Mouse (Mus musculus) embryonic facial prominence, embryonic 11.5 days (tissue): ENCODE results near the gene Mrpl2. TPM values are rescaled to one million over a fixed set of nuclear protein-coding genes. Genes with fewer than 3 reads are reported as not detected.

Experiments
- ATAC-seq: fragments of 200-750 bp; cut with Nextera tagmentation; replicated peaks from 2 replicates; pipeline ENCODE4 v1.8.0; 2017; ENCODE audit warnings: low read depth; ENCODE audit not compliant: insufficient number of reproducible peaks, low FRiP score, low TSS enrichment
- DNase-seq: peaks from one replicate; pipeline ENCODE4 v3.0.0-alpha.2; 2015; ENCODE audit warnings: low spot score
- H3K27ac ChIP-seq: fragments of 300-500 bp; sonication (generic); replicated peaks from 2 replicates; pipeline ENCODE4 v1.5.1; 2014; ENCODE audit warnings: mild to moderate bottlenecking, low read depth, low read length, control low read depth
- H3K27me3 ChIP-seq: fragments of 300-500 bp; sonication (generic); 2 replicates; pipeline ENCODE4 v1.6.1; 2014; ENCODE audit warnings: mild to moderate bottlenecking, low read length, moderate library complexity, mixed read lengths; ENCODE audit not compliant: control insufficient read depth, insufficient read depth
- H3K36me3 ChIP-seq: fragments of 300-500 bp; sonication (generic); replicated peaks from 2 replicates; pipeline ENCODE4 v1.6.1; 2014; ENCODE audit warnings: low read depth, mild to moderate bottlenecking, low read length, moderate library complexity, mixed read lengths; ENCODE audit not compliant: control insufficient read depth, insufficient read depth
- H3K4me1 ChIP-seq: fragments of 300-500 bp; sonication (generic); 2 replicates; pipeline ENCODE4 v1.6.1; 2014; ENCODE audit warnings: low read length, mixed read lengths; ENCODE audit not compliant: control insufficient read depth, insufficient read depth
- H3K4me2 ChIP-seq: fragments of 300-500 bp; sonication (generic); 2 replicates; pipeline ENCODE4 v1.6.1; 2014; ENCODE audit warnings: low read depth, mild to moderate bottlenecking, control low read depth, low read length, moderate library complexity
- H3K4me3 ChIP-seq: fragments of 300-500 bp; sonication (generic); 2 replicates; pipeline ENCODE4 v1.5.1; 2014; ENCODE audit warnings: low read depth, low read length, control low read depth
- H3K9ac ChIP-seq: fragments of 300-500 bp; sonication (generic); replicated peaks from 2 replicates; pipeline ENCODE4 v1.6.1; 2014; ENCODE audit warnings: mild to moderate bottlenecking, control low read depth, low read length
- H3K9me3 ChIP-seq: fragments of 300-500 bp; sonication (generic); replicated peaks from 2 replicates; pipeline ENCODE4 v1.6.1; 2016; ENCODE audit warnings: mild to moderate bottlenecking, low read length, inconsistent platforms, mixed read lengths; ENCODE audit not compliant: control insufficient read depth
- WGBS: fragments of 180-500 bp; shearing (Covaris S2); extraction: QIAGEN DNeasy Blood & Tissue Kit; methylation state at CpG from one replicate; pipeline ENCODE4 v1.1.7; 2014; 5-methylcytosine and 5-hydroxymethylcytosine counted together
- polyA plus RNA-seq: library from polyadenylated mRNA; unstranded; fragments of >200 nt; fragmentation: Nextera tagmentation; extraction: Ambion mirVana; gene quantifications from 2 replicates; pipeline ENCODE4 v1.2.1, GENCODE M21; 2014

The Mrpl2 gene
- polyA plus RNA-seq, 1 experiment from 2014 or later, result 117 TPM

GRCm38 (mm10) chr17:46618769-46619682 lies 27.0 kb upstream of the Mrpl2 start:
- Histone ChIP-seq H3K4me2 (peak overlapping the region; percentile 30), H3K27me3 (no peaks in the 10 kb centered on the region), H3K4me3 (peak overlapping the region; percentile 7; the same call in 1 of the 2 replicates), H3K4me1 (peaks cover 18% of the 10 kb centered on the region), H3K9ac (peak overlapping the region; percentile 61), H3K36me3 (no peaks in the 10 kb centered on the region), H3K9me3 (no peaks in the 10 kb centered on the region), H3K27ac (peak overlapping the region; percentile 98)
- WGBS, result 3% methylated on average over 27 of the region's 27 CpGs
- ATAC-seq (peak; percentile 29; the same call in 1 of the 2 replicates), DNase-seq (peak; percentile 65)

GRCm38 (mm10) chr17:46619683-46620357 lies 26.2 kb upstream of the Mrpl2 start:
- DNase-seq (no peak), ATAC-seq (0 out of 2 replicates have a peak, but pooled peaks have one; percentile 7)
- WGBS, result 25% methylated on average over 16 of the region's 16 CpGs
- Histone ChIP-seq H3K4me2 (peak overlapping the region; percentile 22), H3K4me1 (peaks cover 21% of the 10 kb centered on the region), H3K9ac (peak overlapping the region; percentile 61), H3K27ac (peak overlapping the region; percentile 98), H3K9me3 (no peaks in the 10 kb centered on the region), H3K27me3 (no peaks in the 10 kb centered on the region), H3K4me3 (no peak overlapping the region), H3K36me3 (no peaks in the 10 kb centered on the region)

GRCm38 (mm10) chr17:46621324-46621723 lies 24.7 kb upstream of the Mrpl2 start:
- H3K9ac ChIP-seq, result no peak overlapping the region; the same call in 1 of the 2 replicates
- no peak for DNase-seq
- no peaks in the 10 kb centered on the region for H3K36me3 ChIP-seq
- peaks cover 23% of the 10 kb centered on the region for H3K4me1 ChIP-seq
- no peaks in the 10 kb centered on the region for H3K9me3 ChIP-seq
- no peak overlapping the region for H3K27ac ChIP-seq
- H3K4me3 ChIP-seq, result no peak overlapping the region
- no peaks in the 10 kb centered on the region for H3K27me3 ChIP-seq
- no peak for ATAC-seq
- peak overlapping the region; percentile 4; the same call in 1 of the 2 replicates for H3K4me2 ChIP-seq
- 73% methylated on average over 15 of the region's 15 CpGs for WGBS

- H3K4me1 ChIP-seq, result peaks cover 22% of the 10 kb centered on the region
These were observed 23.8 kb upstream of the Mrpl2 start for GRCm38 (mm10) chr17:46622269-46622668.

GRCm38 (mm10) chr17:46623819-46624557 lies 22.0 kb upstream of the Mrpl2 start:
- Histone ChIP-seq H3K4me2 (no peak overlapping the region), H3K9me3 (no peaks in the 10 kb centered on the region), H3K4me1 (peaks cover 19% of the 10 kb centered on the region), H3K27ac (no peak overlapping the region), H3K4me3 (no peak overlapping the region), H3K36me3 (no peaks in the 10 kb centered on the region), H3K27me3 (no peaks in the 10 kb centered on the region), H3K9ac (peak overlapping the region; percentile 14; the same call in 1 of the 2 replicates)
- DNase-seq (no peak), ATAC-seq (no peak)
- WGBS, result 27% methylated on average over 10 of the region's 10 CpGs

More at GRCm38 (mm10) chr17:46622269-46622668, 23.8 kb upstream of the Mrpl2 start:
- ATAC-seq (no peak), DNase-seq (no peak)
- H3K4me2 ChIP-seq, result no peak overlapping the region
- H3K4me3 ChIP-seq, result no peak overlapping the region
- H3K36me3 ChIP-seq, result no peaks in the 10 kb centered on the region
- H3K27me3 ChIP-seq, result no peaks in the 10 kb centered on the region
- no peak overlapping the region for H3K27ac ChIP-seq
- 66% methylated on average over 11 of the region's 11 CpGs for WGBS
- H3K9ac ChIP-seq, result no peak overlapping the region
- no peaks in the 10 kb centered on the region for H3K9me3 ChIP-seq

- Histone ChIP-seq H3K27me3 (no peaks in the 10 kb centered on the region), H3K4me2 (no peak overlapping the region)
These were observed 21.4 kb upstream of the Mrpl2 start for GRCm38 (mm10) chr17:46624598-46624997.

GRCm38 (mm10) chr17:46627409-46627808 lies 18.6 kb upstream of the Mrpl2 start:
- Histone ChIP-seq H3K4me2 (peak overlapping the region; percentile 76), H3K9ac (peak overlapping the region; percentile 97), H3K4me3 (peak overlapping the region; percentile 97), H3K9me3 (no peaks in the 10 kb centered on the region), H3K4me1 (peaks cover 10% of the 10 kb centered on the region; the same call in 1 of the 2 replicates), H3K27ac (no peak overlapping the region), H3K36me3 (no peaks in the 10 kb centered on the region; the same call in 1 of the 2 replicates), H3K27me3 (no peaks in the 10 kb centered on the region)
- ATAC-seq (no peak), DNase-seq (no peak)
- 68% methylated on average over 6 of the region's 6 CpGs for WGBS

More at GRCm38 (mm10) chr17:46624598-46624997, 21.4 kb upstream of the Mrpl2 start:
- no peak for DNase-seq
- ATAC-seq, result no peak
- Histone ChIP-seq H3K36me3 (no peaks in the 10 kb centered on the region), H3K9ac (peak overlapping the region; percentile 10; the same call in 1 of the 2 replicates), H3K9me3 (no peaks in the 10 kb centered on the region), H3K27ac (no peak overlapping the region), H3K4me3 (no peak overlapping the region), H3K4me1 (peaks cover 16% of the 10 kb centered on the region)
- WGBS, result 61% methylated on average over 12 of the region's 12 CpGs
